24 mouse cellular contexts compared by ENCODE assay signal in the genomic region with DNA sequence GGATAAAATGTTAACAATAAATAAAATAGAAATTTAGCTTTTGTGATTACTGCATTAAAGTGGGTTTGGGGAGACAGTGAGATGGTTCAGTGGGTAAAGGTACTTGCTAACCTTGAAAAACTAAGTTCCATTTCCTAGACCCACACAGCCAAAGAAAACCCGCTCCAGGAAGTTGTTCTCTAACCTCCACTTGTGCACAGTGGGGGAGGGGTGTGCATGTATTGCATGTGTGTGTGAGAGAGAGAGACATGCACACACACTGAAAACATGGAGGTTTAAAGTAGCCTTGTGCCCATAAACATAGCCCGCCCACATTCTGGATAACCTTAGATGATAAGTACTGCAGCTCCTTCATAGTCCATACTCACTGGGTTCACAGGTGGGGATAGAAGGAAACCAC. TPM values are rescaled to one million over a fixed set of nuclear protein-coding genes. Genes with fewer than 3 reads are reported as not detected.
"Had no signal": no experiment of that assay in that cellular context is flagged by ENCODE, and none has a peak within 500 bp of the region (broad histone marks: within the 10 kb centered on the region; RNA-seq: fewer than 3 reads in every experiment).

No protein-coding gene starts in this region.

- DNase-seq: lung, adult 18-20 months; lung, embryonic 14.5 days; lung, postnatal 10 days; lung, postnatal 36 days; retina, postnatal 1 day; right cerebral cortex, adult 18-20 months; right cerebral cortex, postnatal 25 days; right cerebral cortex, postnatal 4 days; spleen, adult 18-20 months had no signal

RNA-seq across cellular contexts. Expression of a gene that starts 33.1 kb away (rescaled TPM):
- total RNA-seq: liver, adult 2 months; megakaryocyte progenitor cell, adult 5-6 weeks had no signal
- polyA plus RNA-seq: limb, embryonic 15.5 days; liver, adult 2 months; liver, embryonic 12.5 days; liver, embryonic 14.5 days; liver, embryonic 16.5 days; lung, embryonic 16.5 days; macrophage; midbrain, embryonic 11.5 days; midbrain, embryonic 13.5 days; midbrain, embryonic 16.5 days; neural tube, embryonic 11.5 days; neural tube, embryonic 13.5 days; neural tube, embryonic 15.5 days; small intestine, adult 2 months had no signal
